Mouse (Mus musculus): ENCODE measurements around the gene Nr6a1. TPM values are rescaled to one million over a fixed set of nuclear protein-coding genes. Genes with fewer than 3 reads are reported as not detected.

Gene Nr6a1
- polyA plus RNA-seq, 1 experiment from 2014 or later = 0.94 TPM

DNA sequence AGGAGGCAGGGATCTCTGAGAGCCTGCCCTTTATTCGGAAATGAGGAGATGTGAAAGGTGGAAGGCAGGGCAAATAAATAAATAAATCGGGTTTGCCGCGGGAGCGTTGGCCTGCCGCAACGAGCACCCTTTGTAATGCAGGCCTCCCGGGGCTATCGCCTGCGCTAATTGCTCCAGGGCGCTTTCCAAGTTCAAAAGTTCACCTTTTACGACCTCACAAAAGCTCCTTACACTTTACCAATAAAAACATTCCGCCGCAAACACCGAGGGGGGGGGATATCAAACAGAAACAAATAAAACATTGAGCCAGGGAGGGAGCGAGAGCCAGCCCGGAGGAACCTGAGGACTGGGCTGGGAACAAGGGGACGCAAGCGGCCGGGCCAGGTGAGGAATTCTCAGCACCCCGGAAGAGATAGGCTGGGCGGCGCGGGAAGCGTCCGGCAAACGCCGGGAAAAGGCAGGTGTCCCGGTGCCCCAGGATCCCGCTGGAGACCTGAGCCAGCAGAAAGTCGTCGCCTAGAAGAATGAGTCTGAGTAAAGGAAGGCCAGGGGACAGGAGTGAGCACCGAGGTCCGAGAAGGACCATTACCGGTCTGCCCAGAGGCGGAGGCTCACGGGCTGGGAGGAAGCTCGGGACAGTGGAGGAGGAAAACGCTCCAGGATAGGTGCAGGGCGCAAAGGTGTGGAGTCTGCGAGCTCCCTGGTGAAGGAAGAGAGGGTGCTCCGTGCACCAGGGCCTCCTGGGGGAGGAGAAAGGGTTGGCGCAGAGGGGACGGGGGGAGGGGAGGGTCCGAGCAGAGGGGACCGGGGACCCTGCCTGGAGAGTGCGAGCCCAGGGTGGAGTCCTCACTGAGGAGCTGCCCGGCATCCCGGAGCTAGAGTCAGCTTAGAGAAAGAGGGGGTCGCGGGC, 2.1 kb downstream of the Nr6a1 start:
- Histone ChIP-seq H3K36me3 (ENCODE audit: insufficient read depth, low read length) (no peaks in the 10 kb centered on the region), H3K4me2 (replicated peaks; ENCODE audit: low read depth, low read length) (peak overlapping the region; percentile 84), H3K27me3 (ENCODE audit: insufficient read depth, low read length) (peaks cover 9% of the 10 kb centered on the region), H3K4me3 (ENCODE audit: low read length) (peak overlapping the region; percentile 71), H3K9me3 (ENCODE audit: low read length) (no peaks in the 10 kb centered on the region), H3K9ac (replicated peaks; ENCODE audit: low read length) (peak overlapping the region; percentile 74), H3K4me1 (ENCODE audit: insufficient read depth, low read length) (peaks cover 6% of the 10 kb centered on the region; the same call in 1 of the 2 replicates), H3K27ac (ENCODE audit: low read length) (0 out of 2 replicates have a peak overlapping the region, but pooled peaks have one; percentile 36)
- peak; percentile 77 for ATAC-seq (ENCODE audit: low FRiP score, low TSS enrichment)
- WGBS = under 1% methylated on average over 49 of the region's 51 CpGs

DNA sequence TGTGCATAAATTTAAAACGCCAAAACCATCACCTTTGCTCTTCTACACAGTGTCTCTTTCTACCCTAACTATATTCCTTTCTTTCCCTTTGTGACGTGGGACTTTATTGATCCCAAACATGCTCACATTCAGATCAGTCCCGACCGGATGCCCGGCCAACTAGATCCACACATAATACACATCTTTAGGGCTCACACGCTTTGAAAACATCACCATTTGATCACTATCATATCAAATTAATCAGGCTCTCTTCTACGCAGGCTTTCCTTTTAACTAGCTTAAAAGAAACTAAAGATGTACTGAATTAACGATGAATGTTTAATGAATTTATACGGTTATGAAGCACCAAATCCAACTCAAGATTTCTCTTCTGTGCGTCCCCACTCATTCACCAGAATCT, 2.9 kb downstream of the Nr6a1 start:
- H3K27ac ChIP-seq (ENCODE audit: low read length) = no peak overlapping the region
- H3K27me3 ChIP-seq (ENCODE audit: insufficient read depth, low read length) = peaks cover 9% of the 10 kb centered on the region
- no peak overlapping the region for H3K9ac ChIP-seq (replicated peaks; ENCODE audit: low read length)
- peak overlapping the region; percentile 71 for H3K4me3 ChIP-seq (ENCODE audit: low read length)
- no peak for ATAC-seq (ENCODE audit: low FRiP score, low TSS enrichment)
- peaks cover 6% of the 10 kb centered on the region; the same call in 1 of the 2 replicates for H3K4me1 ChIP-seq (ENCODE audit: insufficient read depth, low read length)
- 8% methylated on average over 10 of the region's 10 CpGs for WGBS
- no peaks in the 10 kb centered on the region for H3K9me3 ChIP-seq (ENCODE audit: low read length)
- no peaks in the 10 kb centered on the region for H3K36me3 ChIP-seq (ENCODE audit: insufficient read depth, low read length)
- peak overlapping the region; percentile 84 for H3K4me2 ChIP-seq (replicated peaks; ENCODE audit: low read depth, low read length)

DNA sequence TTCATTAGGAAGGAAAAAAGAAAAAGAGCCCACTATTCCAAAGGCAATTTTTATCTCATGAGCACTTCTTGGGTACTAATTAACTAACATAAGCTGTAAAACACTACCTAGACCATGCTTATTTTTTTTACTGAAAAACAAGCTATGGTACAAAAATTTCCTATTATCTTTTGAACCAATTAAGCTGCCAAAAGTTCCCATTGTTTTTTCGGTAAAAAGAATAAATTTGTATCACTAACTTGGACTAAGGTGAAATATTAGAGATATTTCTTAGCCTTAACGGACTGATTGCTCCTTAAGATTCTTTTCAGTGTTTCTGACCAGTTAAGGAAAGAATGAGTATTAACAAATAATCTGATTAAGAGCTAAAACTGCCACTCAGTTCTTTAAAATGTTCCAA, 3.6 kb downstream of the Nr6a1 start:
- H3K4me1 ChIP-seq (ENCODE audit: insufficient read depth, low read length) = peaks cover 6% of the 10 kb centered on the region; the same call in 1 of the 2 replicates
- H3K36me3 ChIP-seq (ENCODE audit: insufficient read depth, low read length) = no peaks in the 10 kb centered on the region
- peaks cover 9% of the 10 kb centered on the region for H3K27me3 ChIP-seq (ENCODE audit: insufficient read depth, low read length)
- H3K4me3 ChIP-seq (ENCODE audit: low read length) = no peak overlapping the region
- no peak for ATAC-seq (ENCODE audit: low FRiP score, low TSS enrichment)
- H3K27ac ChIP-seq (ENCODE audit: low read length) = no peak overlapping the region
- H3K9me3 ChIP-seq (ENCODE audit: low read length) = no peaks in the 10 kb centered on the region
- H3K4me2 ChIP-seq (replicated peaks; ENCODE audit: low read depth, low read length) = no peak overlapping the region
- 51% methylated on average over 2 of the region's 2 CpGs for WGBS
- H3K9ac ChIP-seq (replicated peaks; ENCODE audit: low read length) = no peak overlapping the region

DNA sequence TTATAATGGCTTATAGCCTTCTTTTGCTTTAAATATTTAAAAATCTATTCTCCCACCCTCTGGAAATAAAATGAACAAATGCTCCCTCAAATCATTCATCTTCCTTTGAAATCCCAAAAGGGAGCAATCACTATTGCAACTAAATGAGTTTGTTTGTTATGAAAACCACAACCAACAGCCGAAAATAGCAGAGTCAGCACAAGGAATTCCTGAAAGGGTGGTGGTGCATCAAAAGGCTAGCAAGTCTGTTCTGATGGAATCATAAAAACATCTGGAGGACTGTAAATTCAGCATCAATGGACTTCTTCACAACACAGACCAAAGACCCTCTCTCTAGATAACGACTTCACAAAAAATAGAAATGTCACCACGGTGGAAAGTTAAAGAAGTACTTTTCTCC, 4.0 kb downstream of the Nr6a1 start:
- no peak overlapping the region for H3K4me2 ChIP-seq (replicated peaks; ENCODE audit: low read depth, low read length)
- no peaks in the 10 kb centered on the region for H3K36me3 ChIP-seq (ENCODE audit: insufficient read depth, low read length)
- peaks cover 9% of the 10 kb centered on the region for H3K27me3 ChIP-seq (ENCODE audit: insufficient read depth, low read length)
- no peak for ATAC-seq (ENCODE audit: low FRiP score, low TSS enrichment)
- H3K9ac ChIP-seq (replicated peaks; ENCODE audit: low read length) = no peak overlapping the region
- H3K4me1 ChIP-seq (ENCODE audit: insufficient read depth, low read length) = peaks cover 6% of the 10 kb centered on the region; the same call in 1 of the 2 replicates
- H3K27ac ChIP-seq (ENCODE audit: low read length) = no peak overlapping the region
- no peaks in the 10 kb centered on the region for H3K9me3 ChIP-seq (ENCODE audit: low read length)
- no peak overlapping the region for H3K4me3 ChIP-seq (ENCODE audit: low read length)
- 27% methylated on average over 3 of the region's 3 CpGs for WGBS

DNA sequence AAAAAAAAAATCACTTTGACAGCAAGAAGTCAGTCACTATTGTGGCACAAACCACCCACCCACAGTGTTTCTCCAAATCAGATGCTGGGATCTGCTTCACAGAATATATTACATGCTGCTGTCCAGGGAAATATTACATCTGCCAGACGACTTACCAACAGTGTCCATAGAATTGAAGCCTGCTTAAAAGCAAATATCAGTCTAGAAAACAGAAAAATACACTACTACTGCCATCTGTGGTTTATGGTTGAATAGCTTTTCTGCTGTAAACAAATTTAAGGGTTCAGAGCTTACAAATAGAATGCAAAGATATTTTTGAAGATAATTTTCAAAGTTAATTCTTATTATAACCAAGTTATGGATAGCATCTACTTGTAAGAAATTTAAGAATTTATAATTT, 6.1 kb downstream of the Nr6a1 start:
- H3K36me3 ChIP-seq (ENCODE audit: insufficient read depth, low read length) = no peaks in the 10 kb centered on the region
- no peaks in the 10 kb centered on the region for H3K9me3 ChIP-seq (ENCODE audit: low read length)
- 38% methylated on average over 1 of the region's 1 CpGs for WGBS
- H3K9ac ChIP-seq (replicated peaks; ENCODE audit: low read length) = no peak overlapping the region
- 0 out of 2 replicates have a peak, but pooled peaks cover 3% of the 10 kb centered on the region for H3K4me1 ChIP-seq (ENCODE audit: insufficient read depth, low read length)
- H3K27ac ChIP-seq (ENCODE audit: low read length) = no peak overlapping the region
- no peak overlapping the region for H3K4me3 ChIP-seq (ENCODE audit: low read length)
- H3K4me2 ChIP-seq (replicated peaks; ENCODE audit: low read depth, low read length) = no peak overlapping the region
- peaks cover 9% of the 10 kb centered on the region for H3K27me3 ChIP-seq (ENCODE audit: insufficient read depth, low read length)
- no peak for ATAC-seq (ENCODE audit: low FRiP score, low TSS enrichment)

DNA sequence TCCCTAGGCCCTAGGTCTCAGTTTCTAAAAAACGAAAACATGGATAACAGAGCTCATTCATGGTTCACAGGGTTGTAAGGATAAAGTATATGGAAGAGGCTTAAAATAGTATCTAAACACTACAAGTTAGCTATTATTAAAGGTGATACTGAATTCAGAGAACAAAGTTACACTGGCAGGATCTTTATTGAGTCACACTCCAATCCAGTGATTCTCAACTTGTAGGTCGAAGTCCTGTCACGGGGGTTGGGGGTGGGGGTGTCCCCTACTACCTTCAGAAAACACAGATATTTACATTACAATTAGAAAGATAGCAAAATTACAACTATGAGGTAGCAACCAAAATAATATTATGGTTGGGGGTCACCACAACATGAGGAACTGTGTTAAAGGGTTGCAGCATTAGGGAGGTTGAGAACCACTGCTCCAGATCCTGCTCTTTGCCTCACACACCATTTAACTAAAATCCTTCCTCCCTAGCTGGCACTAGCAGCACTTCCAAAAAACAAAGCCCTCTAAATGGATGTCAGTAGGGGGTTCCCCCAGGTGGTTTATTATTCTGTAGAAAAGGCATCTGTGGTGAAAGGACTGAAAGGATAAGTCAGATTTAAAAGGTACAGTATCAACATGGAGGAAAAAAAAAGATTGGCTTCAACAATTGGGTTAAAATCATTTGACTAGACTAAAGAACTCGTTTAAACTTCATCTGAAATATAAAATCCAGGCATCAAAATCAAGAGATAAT, 10.4 kb downstream of the Nr6a1 start:
- Histone ChIP-seq H3K4me1 (ENCODE audit: insufficient read depth, low read length) (peaks cover 6% of the 10 kb centered on the region; the same call in 1 of the 2 replicates), H3K36me3 (ENCODE audit: insufficient read depth, low read length) (no peaks in the 10 kb centered on the region), H3K27me3 (ENCODE audit: insufficient read depth, low read length) (no peaks in the 10 kb centered on the region), H3K4me2 (replicated peaks; ENCODE audit: low read depth, low read length) (no peak overlapping the region), H3K9me3 (ENCODE audit: low read length) (no peaks in the 10 kb centered on the region), H3K9ac (replicated peaks; ENCODE audit: low read length) (no peak overlapping the region), H3K4me3 (ENCODE audit: low read length) (no peak overlapping the region), H3K27ac (ENCODE audit: low read length) (no peak overlapping the region)
- WGBS = 51% methylated on average over 4 of the region's 4 CpGs
- no peak for ATAC-seq (ENCODE audit: low FRiP score, low TSS enrichment)

DNA sequence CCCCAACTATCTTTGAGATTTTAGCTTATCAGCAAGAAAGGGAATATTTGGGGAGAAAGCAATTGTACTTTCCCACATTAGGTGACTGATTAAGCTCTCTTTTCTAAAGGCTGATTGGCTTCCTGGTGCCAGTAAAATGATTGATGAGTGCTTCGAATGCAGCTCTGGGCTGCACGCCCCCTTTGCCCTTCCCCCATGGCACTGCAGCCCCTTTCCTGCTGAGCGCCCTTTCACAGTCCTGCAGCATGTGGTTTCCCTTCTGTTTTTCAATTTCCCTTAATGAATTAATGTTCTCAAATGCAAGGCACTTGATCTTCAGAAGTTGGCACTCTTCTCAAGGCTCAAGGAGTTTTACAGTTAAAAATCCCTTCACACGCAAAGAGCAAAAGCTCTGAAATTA, 12.5 kb downstream of the Nr6a1 start:
- WGBS = 35% methylated on average over 4 of the region's 4 CpGs
- Histone ChIP-seq H3K9me3 (ENCODE audit: low read length) (no peaks in the 10 kb centered on the region), H3K36me3 (ENCODE audit: insufficient read depth, low read length) (no peaks in the 10 kb centered on the region), H3K27me3 (ENCODE audit: insufficient read depth, low read length) (no peaks in the 10 kb centered on the region), H3K4me3 (ENCODE audit: low read length) (no peak overlapping the region), H3K27ac (ENCODE audit: low read length) (no peak overlapping the region), H3K4me2 (replicated peaks; ENCODE audit: low read depth, low read length) (no peak overlapping the region), H3K4me1 (ENCODE audit: insufficient read depth, low read length) (peaks cover 6% of the 10 kb centered on the region; the same call in 1 of the 2 replicates), H3K9ac (replicated peaks; ENCODE audit: low read length) (0 out of 2 replicates have a peak overlapping the region, but pooled peaks have one; percentile 2)
- no peak for ATAC-seq (ENCODE audit: low FRiP score, low TSS enrichment)

DNA sequence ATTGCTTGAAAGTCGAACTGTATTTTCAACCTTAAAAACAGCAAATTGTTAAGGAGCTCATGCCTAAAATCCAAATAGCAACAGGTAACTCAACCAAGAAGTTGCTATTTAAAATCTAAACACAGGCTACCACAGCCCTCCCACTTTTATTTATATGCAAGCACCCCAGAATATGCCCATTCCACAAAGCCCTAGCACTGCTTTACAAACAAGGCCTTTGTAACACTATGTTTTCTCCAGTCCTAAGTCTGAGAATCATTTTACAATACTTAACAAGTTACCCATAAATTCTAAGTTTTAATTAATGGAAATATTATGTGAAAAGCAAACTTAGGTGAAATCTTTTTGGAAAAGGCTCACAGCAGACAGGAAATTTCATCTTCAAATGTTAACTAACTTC, 13.0 kb downstream of the Nr6a1 start:
- Histone ChIP-seq H3K4me2 (replicated peaks; ENCODE audit: low read depth, low read length) (no peak overlapping the region), H3K9ac (replicated peaks; ENCODE audit: low read length) (no peak overlapping the region), H3K27me3 (ENCODE audit: insufficient read depth, low read length) (no peaks in the 10 kb centered on the region), H3K36me3 (ENCODE audit: insufficient read depth, low read length) (no peaks in the 10 kb centered on the region), H3K4me1 (ENCODE audit: insufficient read depth, low read length) (peaks cover 6% of the 10 kb centered on the region; the same call in 1 of the 2 replicates), H3K9me3 (ENCODE audit: low read length) (no peaks in the 10 kb centered on the region), H3K27ac (ENCODE audit: low read length) (no peak overlapping the region), H3K4me3 (ENCODE audit: low read length) (no peak overlapping the region)
- ATAC-seq (ENCODE audit: low FRiP score, low TSS enrichment) = no peak
- 59% methylated on average over 1 of the region's 1 CpGs for WGBS

DNA sequence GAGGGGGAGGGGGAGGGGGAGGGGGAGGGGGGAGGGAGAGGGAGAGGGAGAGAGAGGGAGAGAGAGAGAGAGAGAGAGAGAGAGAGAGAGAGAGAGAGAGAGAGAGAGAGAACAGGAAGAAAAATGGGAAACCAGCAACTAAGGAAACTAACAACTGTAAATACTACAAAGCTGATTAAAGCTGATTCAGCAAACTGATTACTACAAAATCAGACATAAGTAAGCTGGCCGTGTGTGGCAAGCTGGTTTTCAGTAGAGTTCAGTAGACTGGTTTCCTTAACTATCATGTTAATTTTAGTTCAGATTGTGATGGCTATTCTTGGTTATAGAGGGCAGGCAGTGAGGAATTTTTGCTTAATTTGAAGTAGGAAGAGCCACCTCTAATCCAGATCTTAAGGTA, 18.9 kb downstream of the Nr6a1 start:
- Histone ChIP-seq H3K9ac (replicated peaks; ENCODE audit: low read length) (no peak overlapping the region), H3K9me3 (ENCODE audit: low read length) (no peaks in the 10 kb centered on the region), H3K27me3 (ENCODE audit: insufficient read depth, low read length) (no peaks in the 10 kb centered on the region), H3K4me3 (ENCODE audit: low read length) (no peak overlapping the region), H3K4me1 (ENCODE audit: insufficient read depth, low read length) (no peaks in the 10 kb centered on the region), H3K36me3 (ENCODE audit: insufficient read depth, low read length) (no peaks in the 10 kb centered on the region), H3K27ac (ENCODE audit: low read length) (no peak overlapping the region), H3K4me2 (replicated peaks; ENCODE audit: low read depth, low read length) (no peak overlapping the region)
- no peak for ATAC-seq (ENCODE audit: low FRiP score, low TSS enrichment)
- 57% methylated on average over 1 of the region's 1 CpGs for WGBS
